Mouse (Mus musculus) cerebellum, adult 2 months (tissue): ENCODE data around the gene Rab27a.

Experiments used
- CTCF ChIP-seq: fragments of 200-500 bp; IDR thresholded peaks from 2 replicates; pipeline ENCODE4 v1.5.1; 2011; ENCODE audit warnings: low read depth, mild to moderate bottlenecking, control low read depth, low read length, moderate library complexity, borderline replicate concordance; ENCODE audit not compliant: insufficient read depth
- POLR2A ChIP-seq: fragments of 200-500 bp; IDR thresholded peaks from 2 replicates; pipeline ENCODE4 v1.6.1; 2011; ENCODE audit warnings: low read length, control low read depth, borderline replicate concordance; ENCODE audit not compliant: insufficient read depth

GRCm38 (mm10) chr9:73097898-73098297, 53.2 kb downstream of the Rab27a start:
- no peak for TF ChIP-seq CTCF
- TF ChIP-seq POLR2A, result no peak
